ENCODE assay signal across 26 mouse cellular contexts in genomic region chr12:116752784-116753183, GRCm38 (mm10).
DNase-seq lines count a peak whose midpoint lies in the region; ATAC-seq and TF ChIP-seq lines count a peak whose summit lies in the region.
"Had no signal": no experiment of that assay in that cellular context is flagged by ENCODE, and none has a peak within 500 bp of the region (broad histone marks: within the 10 kb centered on the region; RNA-seq: fewer than 3 reads in every experiment).

No protein-coding gene starts in this region.

- no peak for ATAC-seq in forebrain, postnatal 0 days
- no peak for ATAC-seq in forebrain, embryonic 15.5 days (replicated peaks)
- no peak for ATAC-seq in midbrain, postnatal 0 days (ENCODE audit: low FRiP score)
- no peak for ATAC-seq in midbrain, embryonic 11.5 days (ENCODE audit: low FRiP score)
- ATAC-seq: forebrain, embryonic 13.5 days had no signal

- no peaks in the 10 kb centered on the region for H3K36me3 ChIP-seq in forebrain, postnatal 0 days (ENCODE audit: insufficient read depth)
- H3K36me3 ChIP-seq in forebrain, embryonic 15.5 days = no peaks in the 10 kb centered on the region
- H3K36me3 ChIP-seq in midbrain, postnatal 0 days (ENCODE audit: insufficient read depth, low read length) = no peaks in the 10 kb centered on the region
- no peaks in the 10 kb centered on the region for H3K36me3 ChIP-seq in midbrain, embryonic 11.5 days (ENCODE audit: control insufficient read depth, insufficient read depth, low read length)
- H3K36me3 ChIP-seq: heart, embryonic 13.5 days; hindbrain, embryonic 15.5 days; neural tube, embryonic 15.5 days had no signal

- TF ChIP-seq CTCF in forebrain, postnatal 0 days (IDR thresholded peaks at IDR 0.05; ENCODE audit: low read depth) = 0 out of 2 replicates have a peak, but pooled peaks have one; percentile 5
- TF ChIP-seq CTCF in midbrain, postnatal 0 days (IDR thresholded peaks at IDR 0.05) = peak; percentile 37

- H3K4me2 ChIP-seq in forebrain, postnatal 0 days (ENCODE audit: low read depth) = no peak overlapping the region
- no peak overlapping the region for H3K4me2 ChIP-seq in forebrain, embryonic 15.5 days (replicated peaks)
- no peak overlapping the region for H3K4me2 ChIP-seq in midbrain, postnatal 0 days (ENCODE audit: low read depth, low read length, poor library complexity, severe bottlenecking)
- no peak overlapping the region for H3K4me2 ChIP-seq in midbrain, embryonic 11.5 days
- H3K4me2 ChIP-seq: forebrain, embryonic 13.5 days; heart, embryonic 13.5 days; hindbrain, embryonic 15.5 days; neural tube, embryonic 15.5 days had no signal

- H3K4me1 ChIP-seq in forebrain, postnatal 0 days (ENCODE audit: insufficient read depth) = no peaks in the 10 kb centered on the region
- no peaks in the 10 kb centered on the region for H3K4me1 ChIP-seq in forebrain, embryonic 15.5 days
- no peaks in the 10 kb centered on the region for H3K4me1 ChIP-seq in midbrain, postnatal 0 days (ENCODE audit: insufficient read depth, low read length)
- no peaks in the 10 kb centered on the region for H3K4me1 ChIP-seq in midbrain, embryonic 11.5 days (ENCODE audit: control insufficient read depth, insufficient read depth, low read length)
- H3K4me1 ChIP-seq: forebrain, embryonic 13.5 days; heart, embryonic 13.5 days; hindbrain, embryonic 15.5 days; neural tube, embryonic 15.5 days had no signal

- no peak overlapping the region for H3K9ac ChIP-seq in forebrain, postnatal 0 days
- no peak overlapping the region for H3K9ac ChIP-seq in forebrain, embryonic 15.5 days (replicated peaks)
- H3K9ac ChIP-seq in midbrain, postnatal 0 days (replicated peaks; ENCODE audit: low read length, poor library complexity, severe bottlenecking) = no peak overlapping the region
- no peak overlapping the region for H3K9ac ChIP-seq in midbrain, embryonic 11.5 days (ENCODE audit: low read length)
- H3K9ac ChIP-seq: forebrain, embryonic 13.5 days; heart, embryonic 13.5 days; hindbrain, embryonic 15.5 days; liver, embryonic 14.5 days; neural tube, embryonic 15.5 days had no signal

- H3K27ac ChIP-seq in forebrain, postnatal 0 days (ENCODE audit: low read depth, low read length) = no peak overlapping the region
- no peak overlapping the region for H3K27ac ChIP-seq in forebrain, embryonic 15.5 days (replicated peaks)
- H3K27ac ChIP-seq in midbrain, postnatal 0 days (ENCODE audit: low read depth, low read length) = peak overlapping the region; percentile 18; the same call in 1 of the 2 replicates
- H3K27ac ChIP-seq in midbrain, embryonic 11.5 days (ENCODE audit: low read depth, low read length) = no peak overlapping the region
- H3K27ac ChIP-seq: forebrain, embryonic 13.5 days; heart, adult 2 months; heart, embryonic 13.5 days; hindbrain, embryonic 15.5 days; liver, embryonic 14.5 days; macrophage; neural tube, embryonic 15.5 days had no signal

- WGBS in forebrain, postnatal 0 days = 70% methylated on average over 1 of the region's 1 CpGs
- 75% methylated on average over 1 of the region's 1 CpGs for whole genome bisulfite sequencing in forebrain, embryonic 15.5 days
- 72% methylated on average over 1 of the region's 1 CpGs for WGBS in midbrain, postnatal 0 days
- 88% methylated on average over 1 of the region's 1 CpGs for WGBS in midbrain, embryonic 11.5 days

- no peaks in the 10 kb centered on the region for H3K9me3 ChIP-seq in forebrain, postnatal 0 days (ENCODE audit: low read length)
- H3K9me3 ChIP-seq in forebrain, embryonic 15.5 days = no peaks in the 10 kb centered on the region
- no peaks in the 10 kb centered on the region for H3K9me3 ChIP-seq in midbrain, postnatal 0 days (ENCODE audit: low read length)
- no peaks in the 10 kb centered on the region for H3K9me3 ChIP-seq in midbrain, embryonic 11.5 days (ENCODE audit: control insufficient read depth, low read length)
- H3K9me3 ChIP-seq: forebrain, embryonic 13.5 days; hindbrain, embryonic 15.5 days; neural tube, embryonic 15.5 days had no signal

- no peak overlapping the region for H3K4me3 ChIP-seq in forebrain, postnatal 0 days (ENCODE audit: low read depth, low read length)
- H3K4me3 ChIP-seq in forebrain, embryonic 15.5 days = no peak overlapping the region
- no peak overlapping the region for H3K4me3 ChIP-seq in midbrain, postnatal 0 days (ENCODE audit: low read depth, low read length)
- H3K4me3 ChIP-seq in midbrain, embryonic 11.5 days (ENCODE audit: low read depth, low read length) = no peak overlapping the region
- H3K4me3 ChIP-seq: forebrain, embryonic 13.5 days; heart, adult 2 months; heart, embryonic 13.5 days; hindbrain, embryonic 15.5 days; neural tube, embryonic 15.5 days had no signal

- no peaks in the 10 kb centered on the region for H3K27me3 ChIP-seq in forebrain, postnatal 0 days (ENCODE audit: insufficient read depth, low read length)
- no peaks in the 10 kb centered on the region for H3K27me3 ChIP-seq in forebrain, embryonic 15.5 days
- H3K27me3 ChIP-seq in midbrain, postnatal 0 days (ENCODE audit: insufficient read depth, low read length) = no peaks in the 10 kb centered on the region
- no peaks in the 10 kb centered on the region for H3K27me3 ChIP-seq in midbrain, embryonic 11.5 days (ENCODE audit: control insufficient read depth, insufficient read depth, low read length)
- H3K27me3 ChIP-seq: forebrain, embryonic 13.5 days; heart, embryonic 13.5 days; hindbrain, embryonic 15.5 days; neural tube, embryonic 15.5 days had no signal

- DNase-seq in forebrain, postnatal 0 days = no peak
- peak; percentile 38 for DNase-seq in midbrain, postnatal 0 days (ENCODE audit: low spot score)
- DNase-seq in midbrain, embryonic 11.5 days (ENCODE audit: low spot score, missing footprints) = no peak
- DNase-seq in cerebellum, postnatal 25 days = peak; percentile 29 to 48
- DNase-seq in right cerebral cortex, postnatal 25 days = no peak
- DNase-seq: adrenal gland, postnatal 25 days; B cell, adult 2 months; gastrocnemius, postnatal 25 days; heart, adult 2 months; heart, postnatal 10 days; kidney, adult 2 months; kidney, postnatal 36 days; layer of hippocampus, postnatal 36 days; liver; lung, adult 2 months; lung, postnatal 10 days; midbrain, embryonic 14.5 days; thymus, adult 2 months; thymus, postnatal 4 days had no signal

Comparison
In these comparisons a context has a peak if more than half of its experiments do, and no peak if none do; other contexts are left out.
1. DNase-seq: peak in midbrain, postnatal 0 days (single experiment) and cerebellum, postnatal 25 days (2 of 2); none in forebrain, postnatal 0 days (single experiment), midbrain, embryonic 11.5 days (single experiment) and right cerebral cortex, postnatal 25 days (single experiment).